Mouse (Mus musculus) stomach, postnatal 0 days (tissue): Measurements from ENCODE around the gene Gnat3.

Experiments
- CTCF ChIP-seq: IDR thresholded peaks from 2 replicates; pipeline ENCODE4 v1.5.1; 2016; ENCODE audit warnings: antibody characterized with exemption, low read depth, mild to moderate bottlenecking, moderate library complexity
- EP300 ChIP-seq: optimal IDR thresholded peaks from 2 replicates; pipeline ENCODE3; 2016; ENCODE audit warnings: antibody characterized with exemption

- no peak for TF ChIP-seq CTCF
- no peak for TF ChIP-seq EP300
These were observed 5.9 kb upstream of the Gnat3 start for GRCm38 (mm10) chr5:17956468-17956867.
